Mouse (Mus musculus) G1E (cell line): ENCODE data around the gene Scamp1.

ENCODE experiments used
- CTCF ChIP-seq: IDR thresholded peaks from 2 replicates; pipeline ENCODE4 v1.5.1; 2012; ENCODE audit warnings: low read depth, low read length, inconsistent platforms, mixed read lengths
- GATA1 ChIP-seq: IDR thresholded peaks from 2 replicates; pipeline ENCODE4 v1.6.1; 2012; ENCODE audit warnings: borderline replicate concordance, low read length, inconsistent platforms, mixed read lengths
- GATA2 ChIP-seq: IDR thresholded peaks from 2 replicates; pipeline ENCODE4 v1.6.1; 2012; ENCODE audit warnings: low read depth, low read length, inconsistent platforms, borderline replicate concordance
- POLR2AphosphoS5 ChIP-seq: IDR thresholded peaks from 2 replicates; pipeline ENCODE4 v1.6.1; 2012; ENCODE audit warnings: low read depth, low read length, inconsistent platforms; ENCODE audit not compliant: insufficient replicate concordance
- TAL1 ChIP-seq: conservative IDR thresholded peaks from 2 replicates; pipeline ENCODE4 v1.6.1; 2012; ENCODE audit warnings: low read depth, low read length, inconsistent platforms, mixed read lengths

- TF ChIP-seq CTCF (no peak), TAL1 (no peak), GATA1 (no peak), GATA2 (no peak), POLR2AphosphoS5 (no peak)
Observed at GRCm38 (mm10) chr13:94169325-94169916, 116.2 kb downstream of the Scamp1 start.
